Mouse (Mus musculus) lung, postnatal 0 days (tissue): ENCODE measurements at regions not wholly inside any gene's neighbourhood (a gene's known extent, or its start where the extent isn't known, plus 50 kb on each side); places are given as distances from the start of the nearest gene placed in this dataset.

ENCODE experiments used
- CTCF ChIP-seq: IDR thresholded peaks from 2 replicates; pipeline ENCODE4 v1.5.1; 2016; ENCODE audit warnings: antibody characterized with exemption, mild to moderate bottlenecking
- EP300 ChIP-seq: IDR thresholded peaks from 2 replicates; pipeline ENCODE4 v1.6.1; 2016; ENCODE audit warnings: antibody characterized with exemption, mild to moderate bottlenecking, control low read depth

DNA sequence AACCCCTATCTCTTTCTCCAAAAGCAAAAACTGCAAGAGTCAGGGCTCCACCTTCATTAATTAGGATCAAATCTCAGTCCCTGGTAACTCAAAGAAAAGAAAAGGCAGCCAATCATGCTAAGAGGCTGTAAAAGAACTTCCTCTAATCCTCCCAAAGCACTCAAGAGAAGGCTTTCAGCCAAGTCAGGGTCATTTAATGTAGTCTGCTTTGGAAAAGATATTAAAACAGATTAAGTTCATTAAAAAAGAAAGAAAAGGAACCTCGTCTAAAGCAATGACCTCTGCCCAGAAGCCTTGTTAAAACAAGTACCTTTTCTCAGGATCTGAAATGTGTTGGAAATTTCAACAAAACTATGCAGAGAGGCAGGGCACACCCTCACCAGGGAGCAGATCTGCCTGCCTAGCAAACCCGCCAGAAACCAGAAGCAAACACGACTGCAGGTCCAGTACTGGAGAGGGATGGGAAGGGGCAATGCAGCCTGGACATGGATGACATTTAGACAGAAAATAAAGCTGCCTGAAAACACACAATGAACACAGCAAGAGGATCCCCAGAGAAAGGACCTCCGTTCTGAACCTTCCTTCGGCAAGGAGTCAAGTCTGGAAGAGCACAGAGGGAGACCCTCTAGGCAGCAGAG is 649.9 kb upstream of the Cdh5 start:
- TF ChIP-seq CTCF (no peak), EP300 (no peak)
